Mouse (Mus musculus) embryonic fibroblast, embryonic 13.5 days (primary cell): Measurements from ENCODE around the gene Gpd1l.

Experiments used
- CTCF ChIP-seq: IDR thresholded peaks from 2 replicates; pipeline ENCODE4 v1.5.1; 2011; ENCODE audit warnings: mild to moderate bottlenecking, control low read depth, low read length, moderate library complexity, borderline replicate concordance; ENCODE audit not compliant: insufficient read depth
- POLR2A ChIP-seq: IDR thresholded peaks from 2 replicates; pipeline ENCODE4 v1.6.1; 2011; ENCODE audit warnings: low read depth, mild to moderate bottlenecking, control low read depth, low read length, moderate library complexity

- TF ChIP-seq CTCF (no peak), POLR2A (no peak)
Observed at GRCm38 (mm10) chr9:114855327-114855726, 78.5 kb downstream of the Gpd1l start.
